ENCODE assay signal across 9 mouse cellular contexts in the genomic region with DNA sequence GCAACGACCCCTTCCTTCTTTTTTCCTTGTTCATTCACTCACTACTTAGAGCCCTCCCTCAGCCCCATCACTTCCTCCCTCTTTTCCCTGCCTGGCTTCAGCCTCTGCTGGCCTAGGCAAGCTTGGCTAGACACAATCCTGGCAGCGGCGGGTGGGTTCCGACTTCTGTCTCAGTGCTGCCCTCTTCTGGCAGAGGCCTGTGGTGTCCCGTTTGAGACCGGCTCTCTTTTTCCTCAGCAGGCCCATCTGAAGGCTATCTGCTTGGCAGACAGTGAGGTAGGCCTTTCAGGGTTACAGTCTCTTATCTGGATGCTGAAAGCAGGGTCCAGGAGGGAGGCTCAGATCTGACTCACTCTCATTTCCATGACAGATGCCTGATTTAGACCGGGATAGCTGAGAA. TPM values are rescaled to one million over a fixed set of nuclear protein-coding genes. Genes with fewer than 3 reads are reported as not detected.
DNase-seq lines count a peak whose midpoint lies in the region; ATAC-seq and TF ChIP-seq lines count a peak whose summit lies in the region.
"Had no signal": no experiment of that assay in that cellular context is flagged by ENCODE, and none has a peak within 500 bp of the region (broad histone marks: within the 10 kb centered on the region; RNA-seq: fewer than 3 reads in every experiment).

No protein-coding gene starts in this region.

- 10% methylated on average over 7 of the region's 7 CpGs for WGBS in heart, postnatal 0 days
- 11% methylated on average over 7 of the region's 7 CpGs for WGBS in lung, embryonic 14.5 days
- WGBS in olfactory bulb, adult 2 months = 14% methylated on average over 7 of the region's 7 CpGs

- no peak overlapping the region for H3K4me3 ChIP-seq in CH12.LX (replicated peaks in 1 of 3; ENCODE audit: low read depth in 2 of 3, low read length in 2 of 3, poor library complexity in 1 of 3)
- H3K4me3 ChIP-seq in heart, postnatal 0 days (ENCODE audit: low read depth, low read length) = no peak overlapping the region
- H3K4me3 ChIP-seq in lung, embryonic 14.5 days (ENCODE audit: low read depth, low read length) = no peak overlapping the region
- H3K4me3 ChIP-seq in olfactory bulb, adult 2 months (ENCODE audit: insufficient read depth, low read depth, low read length) = no peak overlapping the region
- H3K4me3 ChIP-seq: heart, embryonic 13.5 days had no signal

- H3K4me1 ChIP-seq in CH12.LX (ENCODE audit: control insufficient read depth in 1 of 2, insufficient read depth in 2 of 2) = no peaks in the 10 kb centered on the region
- no peaks in the 10 kb centered on the region for H3K4me1 ChIP-seq in heart, postnatal 0 days (ENCODE audit: control insufficient read depth, insufficient read depth)
- no peaks in the 10 kb centered on the region for H3K4me1 ChIP-seq in lung, embryonic 14.5 days (ENCODE audit: insufficient read depth)
- peaks cover 12% of the 10 kb centered on the region; the same call in 1 of the 2 replicates for H3K4me1 ChIP-seq in olfactory bulb, adult 2 months (ENCODE audit: control insufficient read depth, insufficient read depth, low read length)

- TF ChIP-seq EP300 in CH12.LX (IDR thresholded peaks at IDR 0.05; ENCODE audit: low read length) = no peak
- TF ChIP-seq EP300 in heart, postnatal 0 days (IDR thresholded peaks at IDR 0.05; ENCODE audit: low read depth) = no peak

- TF ChIP-seq RAD21 in CH12.LX (IDR thresholded peaks at IDR 0.05; ENCODE audit: low read depth, low read length) = peak; percentile 41

- peak; percentile 76 for ATAC-seq in erythroid progenitor cell, adult 5-6 weeks (replicated peaks; ENCODE audit: low FRiP score, poor library complexity, severe bottlenecking)
- peak; percentile 79 for ATAC-seq in heart, postnatal 0 days (ENCODE audit: insufficient read depth, low read depth)
- peak; percentile 60; the same call in 1 of the 2 replicates for ATAC-seq in lung, embryonic 14.5 days (ENCODE audit: insufficient read depth)

- no peak for TF ChIP-seq POLR2A in CH12.LX (IDR thresholded peaks at IDR 0.05; ENCODE audit: low read depth, low read length)
- no peak for TF ChIP-seq POLR2A in brain, embryonic 14.5 days (IDR thresholded peaks at IDR 0.05; ENCODE audit: borderline replicate concordance, extremely low read depth, insufficient read depth, insufficient read length, poor library complexity, severe bottlenecking)
- no peak for TF ChIP-seq POLR2A in olfactory bulb, adult 2 months (IDR thresholded peaks at IDR 0.05; ENCODE audit: insufficient read depth, low read depth, low read length)

- TF ChIP-seq CTCF in CH12.LX (conservative IDR thresholded peaks at IDR 0.05 in 1 of 2, IDR thresholded peaks at IDR 0.05 in 1 of 2; ENCODE audit: low read depth in 2 of 2, low read length in 2 of 2) = peak; percentile 54 to 73
- peak; percentile 86 for TF ChIP-seq CTCF in brain, embryonic 14.5 days (IDR thresholded peaks at IDR 0.05; ENCODE audit: borderline replicate concordance, extremely low read depth, insufficient read depth, insufficient read length)
- TF ChIP-seq CTCF in heart, postnatal 0 days (IDR thresholded peaks at IDR 0.05; ENCODE audit: low read depth) = peak; percentile 82
- TF ChIP-seq CTCF in lung, embryonic 14.5 days (IDR thresholded peaks at IDR 0.05; ENCODE audit: low read depth) = peak; percentile 90
- TF ChIP-seq CTCF in olfactory bulb, adult 2 months (IDR thresholded peaks at IDR 0.05; ENCODE audit: insufficient read depth, low read depth, low read length) = peak; percentile 64

- no peak overlapping the region for H3K4me2 ChIP-seq in CH12.LX (ENCODE audit: insufficient read depth, low read depth, poor library complexity, severe bottlenecking)
- H3K4me2 ChIP-seq in heart, postnatal 0 days (ENCODE audit: low read depth, low read length) = no peak overlapping the region
- H3K4me2 ChIP-seq in lung, embryonic 14.5 days = no peak overlapping the region
- H3K4me2 ChIP-seq: heart, embryonic 13.5 days had no signal

- dilution Hi-C loops in CH12.LX (cut with MboI; ENCODE audit: extremely low pct_ligation_motif_present, extremely low pct_unique_long_range_greater_than_20kb, low sequenced_read_pairs) = no loop called here

- no peak overlapping the region for H3K9ac ChIP-seq in CH12.LX (ENCODE audit: insufficient read depth, low read depth)
- H3K9ac ChIP-seq in heart, postnatal 0 days (replicated peaks; ENCODE audit: low read depth, low read length) = no peak overlapping the region
- H3K9ac ChIP-seq in lung, embryonic 14.5 days = no peak overlapping the region
- H3K9ac ChIP-seq: heart, embryonic 13.5 days had no signal

- H3K27ac ChIP-seq in CH12.LX (ENCODE audit: insufficient read depth, low read depth) = no peak overlapping the region
- H3K27ac ChIP-seq in heart, postnatal 0 days (ENCODE audit: low read depth) = no peak overlapping the region
- no peak overlapping the region for H3K27ac ChIP-seq in lung, embryonic 14.5 days (ENCODE audit: low read depth)
- no peak overlapping the region for H3K27ac ChIP-seq in olfactory bulb, adult 2 months (ENCODE audit: insufficient read depth, low read depth, low read length)
- H3K27ac ChIP-seq: heart, embryonic 13.5 days had no signal

- H3K79me2 ChIP-seq in CH12.LX (replicated peaks; ENCODE audit: control insufficient read depth, extremely low read depth, insufficient read depth, poor library complexity, severe bottlenecking) = no peaks in the 10 kb centered on the region

- peak; percentile 68 for DNase-seq in CH12.LX (ENCODE audit: extremely low read depth)
- DNase-seq in brain, embryonic 14.5 days (ENCODE audit: low read depth) = peak; percentile 90
- DNase-seq in heart, postnatal 0 days (ENCODE audit: low spot score) = peak; percentile 81
- peak; percentile 91 for DNase-seq in layer of hippocampus, adult 11-12 months (ENCODE audit: low spot score)
- peak; percentile 90 for DNase-seq in lung, embryonic 14.5 days
- DNase-seq in testis, postnatal 14 days (ENCODE audit: low spot score) = peak; percentile 77

- in situ Hi-C loops in CH12.LX (cut with MboI; ENCODE audit: low pct_ligation_motif_present, low pct_unique_long_range_greater_than_20kb, low sequenced_read_pairs) = no loop called here

- H3K36me3 ChIP-seq in CH12.LX (replicated peaks in 1 of 2; ENCODE audit: control insufficient read depth in 1 of 2, insufficient read depth in 1 of 2, low read length in 1 of 2) = no peaks in the 10 kb centered on the region
- no peaks in the 10 kb centered on the region for H3K36me3 ChIP-seq in heart, postnatal 0 days (replicated peaks; ENCODE audit: control insufficient read depth, insufficient read depth, low read length)
- H3K36me3 ChIP-seq in lung, embryonic 14.5 days (ENCODE audit: insufficient read depth) = no peaks in the 10 kb centered on the region
- H3K36me3 ChIP-seq: heart, embryonic 13.5 days had no signal

- H3K9me3 ChIP-seq in CH12.LX (replicated peaks; ENCODE audit: low read length) = peaks cover 16% of the 10 kb centered on the region
- H3K9me3 ChIP-seq in heart, postnatal 0 days (replicated peaks; ENCODE audit: control insufficient read depth, low read length) = no peaks in the 10 kb centered on the region
- no peaks in the 10 kb centered on the region for H3K9me3 ChIP-seq in lung, embryonic 14.5 days (ENCODE audit: low read depth, low read length)
- H3K9me3 ChIP-seq: heart, embryonic 13.5 days had no signal

- peaks cover 67% of the 10 kb centered on the region for H3K27me3 ChIP-seq in CH12.LX (replicated peaks)
- H3K27me3 ChIP-seq in heart, postnatal 0 days (ENCODE audit: control insufficient read depth, insufficient read depth, low read length) = no peaks in the 10 kb centered on the region
- H3K27me3 ChIP-seq in lung, embryonic 14.5 days (ENCODE audit: insufficient read depth, low read length) = no peaks in the 10 kb centered on the region

TF ChIP-seq in CH12.LX, 34 proteins besides CTCF, POLR2A, EP300 and RAD21:
- peak; percentile 69 for TF ChIP-seq SMC3 (IDR thresholded peaks at IDR 0.05; ENCODE audit: low read depth, low read length)
- no peak for TF ChIP-seq ZMIZ1 (IDR thresholded peaks at IDR 0.05; ENCODE audit: low read depth, low read length)
TF ChIP-seq in CH12.LX: peak in this region for 1.

RNA-seq across cellular contexts. Expression of a gene that starts 26.2 kb away (rescaled TPM):
- total RNA-seq in CH12.LX (2012; rRNA removed) = 39.6 and 44.5 TPM in 2 replicates
- total RNA-seq in CH12.LX (2014; rRNA removed) = 22.9 and 26.5 TPM in 2 replicates
- polyA plus RNA-seq in CH12.LX (2012; ENCODE audit: insufficient read length, low read depth) = 43.7 and 55.5 TPM in 2 replicates
- 46.7 and 59.3 TPM in 2 replicates for polyA plus RNA-seq in brain, embryonic 14.5 days (2012; rRNA removed)
- 7.1 and 8.6 TPM in 2 replicates for total RNA-seq in erythroid progenitor cell, adult 5-6 weeks (2015; ENCODE audit: low replicate concordance)
- total RNA-seq in erythroid progenitor cell, adult 5-6 weeks (2017; ENCODE audit: low replicate concordance) = 13.3 and 17.8 TPM in 2 replicates
- total RNA-seq in heart, postnatal 0 days (2014; rRNA removed; ENCODE audit: low replicate concordance) = 35.9 and 43.7 TPM in 2 replicates
- polyA plus RNA-seq in heart, postnatal 0 days (2015; fragmentation: Nextera tagmentation; extraction: Ambion mirVana) = 85.8 TPM in 2 replicates
- 120 and 127 TPM in 2 replicates for polyA plus RNA-seq in lung, embryonic 14.5 days (2014; fragmentation: Nextera tagmentation; extraction: Ambion mirVana)
- not detected in 2 replicates for polyA plus RNA-seq in olfactory bulb, adult 2 months (2012; ENCODE audit: insufficient read depth, insufficient read length, low replicate concordance, missing spikeins)
